Mouse (Mus musculus) left cerebral cortex, postnatal 10 days (tissue): ENCODE measurements around the gene Tmprss7. TPM values are rescaled to one million over a fixed set of nuclear protein-coding genes. Genes with fewer than 3 reads are reported as not detected.

ENCODE experiments used
- DNase-seq, 2 experiments: peaks; one replicate each; pipeline ENCODE4 v3.0.0; 2021 to 2022; ENCODE audit warnings: low spot score in 2 of 2, mixed read lengths in 1 of 2; ENCODE audit errors: extremely low spot score in 1 of 2
- intact Hi-C: fragments of 180-260 bp; cut with DNase I; formaldehyde crosslinking; loops from one replicate; pipeline ENCODE4 v1.15.1; 2025
- total RNA-seq, 2 experiments: library from RNA; stranded (reverse); gene quantifications; 2 replicates each; pipeline ENCODE4 v1.2.3; 2021

Tmprss7 gene
- total RNA-seq, 2 experiments from 2014 or later: 9.7 to 10.9 TPM

GRCm38 (mm10) chr16:45641301-45641700, 52.2 kb downstream of the Tmprss7 start:
- intact Hi-C loops: no loop called here

GRCm38 (mm10) chr16:45640070-45640762, 53.2 kb downstream of the Tmprss7 start:
- intact Hi-C loops: no loop called here
- no peak for DNase-seq

More at GRCm38 (mm10) chr16:45641301-45641700, 52.2 kb downstream of the Tmprss7 start:
- no peak for DNase-seq

DNA sequence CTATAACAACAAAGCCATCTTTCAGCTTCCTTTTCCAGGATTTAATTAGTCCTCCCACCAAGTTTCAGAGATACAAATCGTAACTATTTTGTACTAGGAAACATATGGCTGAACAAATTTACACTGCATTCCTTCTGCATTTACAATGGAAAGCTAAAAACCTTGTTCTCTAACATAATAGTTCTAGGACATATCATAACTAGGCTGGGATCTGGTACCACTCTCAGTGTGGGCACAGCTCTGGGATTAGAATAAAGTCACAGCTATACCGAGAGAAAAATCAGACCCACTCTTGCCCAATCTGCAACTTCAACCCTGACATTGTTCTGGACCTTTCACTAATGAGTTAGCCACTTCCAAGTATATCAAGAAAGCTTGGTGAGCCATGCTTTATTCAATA, 57.6 kb downstream of the Tmprss7 start:
- intact Hi-C loops: no loop called here
- no peak for DNase-seq

DNA sequence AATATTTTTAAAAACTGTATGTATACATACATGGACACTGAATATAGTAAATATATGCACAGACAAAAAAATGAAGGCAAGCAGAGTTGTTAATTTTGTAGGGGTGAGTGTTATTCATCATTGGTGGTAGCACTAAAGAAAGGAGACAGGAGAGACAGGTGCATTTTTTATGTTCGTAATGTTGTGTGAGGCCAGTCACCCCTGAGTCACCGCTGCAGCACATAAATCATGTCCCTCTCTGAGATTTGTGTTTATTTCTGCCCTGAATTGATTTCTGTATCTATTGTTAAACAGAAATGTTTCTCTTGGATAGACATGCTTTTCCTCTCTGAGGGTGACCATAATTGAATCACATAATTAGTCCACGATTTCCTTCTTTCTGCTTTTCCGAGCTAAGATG, 61.0 kb downstream of the Tmprss7 start:
- intact Hi-C loops: loop anchor here (5.0 kb wide), 1 partner anchor 435 kb away; no protein-coding TSS in a partner anchor
- DNase-seq: no peak

GRCm38 (mm10) chr16:45630347-45630960, 63.0 kb downstream of the Tmprss7 start:
- DNase-seq: peak; percentile 48 to 56
- intact Hi-C loops: loop anchor here (5.0 kb wide), 1 partner anchor 433 kb away; no protein-coding TSS in a partner anchor

DNA sequence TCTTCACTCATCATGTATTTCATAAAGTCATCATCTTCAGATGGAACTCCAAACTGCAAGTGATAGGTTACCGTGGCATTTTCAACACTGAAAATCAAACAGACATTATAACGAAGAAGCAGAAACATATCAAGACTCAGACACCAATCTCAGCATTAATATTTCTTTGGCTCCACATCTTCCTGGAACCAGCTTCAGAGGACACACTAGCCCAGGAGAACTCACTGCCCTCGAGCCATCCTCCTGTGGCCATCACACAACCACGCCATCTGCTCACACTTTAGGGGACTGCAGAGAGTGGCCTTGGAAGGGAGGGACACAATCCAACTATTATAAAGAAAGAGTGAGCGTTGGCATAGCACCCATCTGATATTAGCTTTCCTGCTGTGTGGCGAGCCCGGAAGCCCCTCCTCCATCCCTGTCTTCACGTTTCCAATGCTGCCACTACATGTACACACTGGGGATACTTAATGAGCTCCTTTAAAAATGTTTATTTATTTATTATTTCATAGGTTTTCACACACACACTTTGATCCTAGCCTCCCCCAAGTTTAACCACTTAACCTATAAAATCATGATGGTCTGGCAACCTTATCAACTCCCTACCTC, 63.9 kb downstream of the Tmprss7 start:
- intact Hi-C loops: loop anchor here (5.0 kb wide), 1 partner anchor 432 kb away; no protein-coding TSS in a partner anchor

GRCm38 (mm10) chr16:45625342-45625741, 68.1 kb downstream of the Tmprss7 start:
- no peak for DNase-seq
- intact Hi-C loops: no loop called here

More for the DNA sequence above, 63.9 kb downstream of the Tmprss7 start:
- no peak for DNase-seq

DNA sequence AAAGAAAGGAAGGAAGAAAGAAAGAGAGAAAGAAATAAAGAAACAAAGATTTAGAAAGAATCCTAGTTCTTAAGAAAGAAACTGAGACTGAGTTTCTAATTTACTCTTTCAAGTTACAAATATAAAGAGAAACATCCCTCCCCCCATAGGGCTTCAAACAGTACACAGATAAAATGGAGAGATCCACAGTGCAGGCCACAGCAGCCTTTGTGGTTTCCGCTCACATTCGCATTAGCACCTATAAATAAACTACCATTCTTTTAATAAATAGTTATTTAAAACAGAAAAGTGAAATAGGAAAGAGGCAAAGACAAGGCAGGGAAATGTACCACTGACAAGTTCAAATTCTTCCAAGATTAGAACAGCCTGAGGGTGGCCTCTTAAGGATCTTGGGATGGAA, 68.7 kb downstream of the Tmprss7 start:
- DNase-seq: no peak
- intact Hi-C loops: no loop called here

GRCm38 (mm10) chr16:45623230-45623629, 70.2 kb downstream of the Tmprss7 start:
- no peak for DNase-seq
- intact Hi-C loops: no loop called here

GRCm38 (mm10) chr16:45619751-45620375, 73.6 kb downstream of the Tmprss7 start:
- DNase-seq: no peak
- intact Hi-C loops: no loop called here

DNA sequence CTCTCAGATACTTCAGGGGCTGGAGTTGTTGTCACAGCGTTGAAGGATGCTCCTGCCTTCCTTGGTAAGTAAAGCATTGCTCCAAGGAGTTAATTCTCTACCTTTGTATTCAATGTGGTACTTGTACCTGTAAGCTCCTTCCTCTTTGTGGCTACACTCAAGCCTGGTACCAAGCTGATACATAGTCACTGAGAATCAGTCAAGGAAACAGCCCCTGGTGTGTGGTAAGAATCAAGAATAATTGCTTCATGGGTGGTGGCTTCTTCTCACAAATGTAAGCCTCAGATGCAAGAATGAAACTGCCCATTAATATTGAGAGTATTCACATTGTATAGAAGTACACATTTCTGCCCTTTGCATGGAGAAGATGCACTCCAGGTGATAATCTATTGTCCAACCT, 77.5 kb downstream of the Tmprss7 start:
- intact Hi-C loops: no loop called here
- DNase-seq: no peak

GRCm38 (mm10) chr16:45613247-45613646, 80.2 kb downstream of the Tmprss7 start:
- no peak for DNase-seq
- intact Hi-C loops: no loop called here

DNA sequence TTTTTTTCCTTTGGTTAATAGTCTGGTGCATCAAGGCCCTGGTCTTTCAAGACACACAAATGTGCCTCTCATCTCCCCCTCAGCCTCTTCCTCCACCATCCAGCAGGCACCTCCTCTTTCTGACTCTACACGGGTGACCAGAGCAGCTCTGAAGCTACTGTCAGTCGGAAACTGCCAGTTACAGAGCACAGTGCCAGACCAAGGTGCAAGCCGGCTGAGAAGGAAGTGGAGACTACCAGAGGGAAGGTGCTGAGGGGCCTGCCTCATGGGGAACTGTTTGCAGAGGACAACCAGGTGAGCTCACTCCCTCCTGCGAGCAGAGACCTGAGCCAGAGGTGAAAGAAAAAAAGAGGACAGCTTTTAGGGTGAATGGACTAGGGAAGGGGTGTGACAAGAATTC, 83.2 kb downstream of the Tmprss7 start, which contains the start of gene Gcsam:
Gcsam (plus strand) TSS at position 114 of the 400 bp plus-strand sequence.
- DNase-seq: no peak
- intact Hi-C loops: no loop called here

GRCm38 (mm10) chr16:45609300-45609699, 84.2 kb downstream of the Tmprss7 start:
- intact Hi-C loops: loop anchor here (5.0 kb wide), 1 partner anchor 412 kb away; no protein-coding TSS in a partner anchor
- DNase-seq: peak in 1 of 2 experiments; percentile 33

DNA sequence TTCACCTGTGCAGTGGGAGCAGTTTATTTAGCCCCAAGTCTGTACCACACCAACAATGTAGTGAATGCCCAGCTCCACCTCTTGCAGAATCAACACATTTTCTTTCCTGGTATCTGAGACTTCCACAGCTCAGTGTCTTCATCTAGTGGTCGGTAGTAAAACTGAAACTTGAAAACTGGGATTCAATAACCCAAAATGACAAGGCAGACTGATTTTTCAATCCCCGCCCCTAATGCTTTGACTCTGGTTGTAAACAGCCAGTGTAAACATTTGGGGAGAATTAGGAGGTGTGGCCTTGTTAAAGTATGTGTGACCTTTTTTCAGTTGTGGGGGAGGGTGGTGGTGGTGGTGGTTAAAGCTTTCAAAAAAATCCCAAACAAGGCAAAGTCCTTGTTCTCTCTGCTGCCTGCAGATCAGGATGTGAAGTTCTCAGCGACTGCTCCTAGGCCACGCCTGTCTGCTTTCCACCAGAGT, 84.9 kb downstream of the Tmprss7 start:
- peak in 1 of 2 experiments; percentile 29 for DNase-seq
- intact Hi-C loops: loop anchor here (5.0 kb wide), 1 partner anchor 411 kb away; no protein-coding TSS in a partner anchor
